Mouse (Mus musculus): ENCODE data around the gene Napb.

Napb gene

DNA sequence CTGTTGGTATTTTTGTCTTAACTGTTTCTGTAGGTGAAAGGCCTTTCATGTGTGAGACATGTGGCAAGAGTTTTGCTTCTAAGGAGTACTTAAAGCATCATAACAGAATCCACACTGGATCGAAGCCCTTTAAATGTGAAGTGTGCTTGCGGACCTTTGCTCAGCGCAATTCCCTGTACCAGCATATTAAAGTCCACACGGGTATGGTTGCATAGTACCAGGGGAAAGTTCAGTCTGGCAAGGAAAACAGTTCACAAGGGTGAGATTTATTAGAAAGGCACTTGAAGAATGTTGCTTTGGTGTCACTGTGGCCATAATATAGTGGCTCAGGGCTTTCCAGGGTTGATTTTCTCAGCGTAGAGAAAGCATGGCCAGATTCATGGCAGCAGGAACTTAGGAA is 44.3 kb downstream of the Napb start:
- DNase-seq (ENCODE audit: low spot score) = no peak

DNA sequence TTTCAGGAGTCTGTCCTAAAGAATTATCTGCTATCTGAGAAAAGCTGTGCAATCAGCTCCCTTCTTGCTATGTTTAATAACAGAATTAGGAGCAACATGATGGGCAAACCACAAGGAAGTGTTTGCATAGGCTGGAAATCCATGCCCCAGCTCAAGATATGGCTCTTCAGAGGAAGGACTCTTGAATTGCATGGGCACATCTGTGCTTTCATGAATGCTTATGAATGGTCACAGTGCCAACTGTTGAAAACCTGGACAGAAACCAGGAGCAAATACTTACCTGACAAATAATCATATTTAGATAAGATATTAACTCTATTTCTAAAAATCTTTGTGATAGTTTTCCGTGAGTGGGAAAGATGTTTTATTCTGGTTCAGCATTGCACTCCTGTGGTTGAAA is 45.4 kb downstream of the Napb start:
- no peak for DNase-seq (ENCODE audit: low spot score)

DNA sequence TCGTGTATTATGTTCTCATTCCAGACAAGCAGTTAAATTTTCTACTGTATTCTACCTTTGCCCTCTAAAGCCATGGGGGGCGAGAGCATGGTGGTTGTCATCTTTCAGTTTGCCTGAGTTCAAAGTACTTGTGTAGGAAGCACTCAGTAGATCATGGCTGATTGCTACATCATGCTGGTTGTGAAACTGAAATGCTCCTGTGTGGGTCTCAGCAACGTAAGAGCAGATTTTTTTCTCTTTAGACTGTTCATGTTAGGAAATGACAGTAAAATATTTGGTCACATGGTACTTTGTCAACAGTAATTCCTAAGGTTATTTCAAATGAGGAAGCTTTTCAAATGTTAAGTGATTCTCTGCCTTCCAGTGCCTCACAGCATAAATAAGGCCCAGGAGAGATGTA is 46.6 kb downstream of the Napb start:
- no peak for DNase-seq (ENCODE audit: low spot score)

DNA sequence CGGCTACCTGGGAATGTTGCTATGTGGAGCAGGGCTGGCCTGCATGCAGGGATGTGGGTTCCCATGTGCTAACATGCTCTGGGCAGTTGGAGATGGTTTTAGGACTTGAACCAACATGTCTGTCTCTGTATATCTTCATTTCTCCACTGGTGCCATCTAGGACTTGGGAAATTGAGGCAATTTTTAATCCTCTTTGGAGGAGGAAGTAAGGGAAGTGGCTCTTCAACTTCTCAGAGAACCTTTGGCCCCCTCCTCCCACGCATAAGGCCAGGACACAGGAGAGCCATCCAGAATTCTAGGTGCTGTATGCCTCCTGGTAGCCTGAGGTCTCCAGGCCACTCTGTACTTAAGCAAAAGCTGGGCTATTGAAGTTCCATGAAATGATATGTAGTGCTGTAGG is 47.3 kb downstream of the Napb start:
- DNase-seq (ENCODE audit: low spot score) = no peak

DNA sequence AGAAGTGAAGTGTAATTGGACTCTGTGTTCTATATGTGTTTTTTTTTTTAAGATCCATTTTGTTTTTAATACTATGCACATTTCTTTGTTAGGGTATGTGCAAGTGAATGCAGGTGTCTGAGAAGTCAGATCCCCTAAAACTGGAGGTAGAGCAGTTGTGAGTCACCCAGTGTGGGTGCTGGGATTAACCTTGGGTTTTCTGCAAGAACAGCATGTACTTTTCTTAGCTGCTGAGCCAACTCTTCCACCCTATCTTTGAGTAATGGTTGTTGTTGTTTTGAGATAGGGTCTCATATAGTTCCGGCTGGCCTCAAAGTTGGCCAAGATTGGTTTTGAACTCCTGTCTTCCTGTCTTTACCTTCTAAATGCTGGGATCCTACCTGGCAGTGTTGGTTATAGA is 49.2 kb downstream of the Napb start:
- DNase-seq (ENCODE audit: low spot score) = no peak

DNA sequence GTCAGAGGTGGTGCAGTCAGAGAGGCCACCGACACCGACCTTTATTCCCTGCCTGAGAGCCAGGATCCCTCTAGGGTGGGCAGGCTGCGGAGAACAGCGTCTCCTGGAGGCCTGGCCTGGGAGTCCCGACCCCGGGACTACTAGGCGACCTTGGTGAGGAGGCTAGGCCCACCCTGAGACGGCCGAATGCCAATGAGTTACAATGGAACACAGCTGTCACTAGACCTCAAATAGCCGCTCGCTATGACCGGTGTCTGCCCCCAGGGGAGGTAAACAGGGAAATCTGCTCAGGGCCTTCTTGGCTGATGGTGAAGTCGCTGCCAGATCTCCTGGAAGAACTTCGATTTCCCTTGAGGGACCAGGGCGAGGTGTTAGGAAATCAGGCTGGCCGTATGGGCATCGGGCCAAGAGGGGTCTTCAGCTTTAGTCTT is 50.8 kb downstream of the Napb start:
- DNase-seq (ENCODE audit: low spot score) = no peak

DNA sequence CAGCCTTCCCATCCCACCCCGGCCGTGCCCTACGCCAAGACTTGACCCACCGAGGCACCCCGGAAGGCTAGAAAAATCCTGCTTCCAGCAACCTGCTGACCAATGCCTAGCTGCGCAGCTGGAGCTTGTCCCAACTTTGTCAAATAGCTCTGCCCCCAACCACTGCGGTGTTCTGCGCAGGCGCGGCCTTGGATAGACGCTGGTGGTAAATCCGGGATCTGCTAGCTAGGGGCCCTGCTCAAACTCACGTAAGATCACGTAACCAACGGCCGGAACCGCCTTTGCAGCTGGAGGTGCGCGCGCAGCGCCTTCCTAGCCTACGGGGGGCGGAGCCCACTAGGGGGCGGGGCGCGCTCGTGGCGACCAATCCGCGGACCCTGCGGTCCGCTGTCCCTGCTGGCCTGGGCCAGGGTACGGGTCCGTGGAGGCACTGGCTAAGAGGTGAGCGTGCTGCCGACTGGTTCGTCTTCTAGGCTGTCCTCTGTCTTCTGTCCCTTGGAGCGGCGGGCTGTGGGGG is 51.4 kb downstream of the Napb start, which contains the start of gene Gzf1:
Gzf1 (plus strand) TSS at position 249 of the 517 bp plus-strand sequence.
- peak; percentile 100 for DNase-seq (ENCODE audit: low spot score)

DNA sequence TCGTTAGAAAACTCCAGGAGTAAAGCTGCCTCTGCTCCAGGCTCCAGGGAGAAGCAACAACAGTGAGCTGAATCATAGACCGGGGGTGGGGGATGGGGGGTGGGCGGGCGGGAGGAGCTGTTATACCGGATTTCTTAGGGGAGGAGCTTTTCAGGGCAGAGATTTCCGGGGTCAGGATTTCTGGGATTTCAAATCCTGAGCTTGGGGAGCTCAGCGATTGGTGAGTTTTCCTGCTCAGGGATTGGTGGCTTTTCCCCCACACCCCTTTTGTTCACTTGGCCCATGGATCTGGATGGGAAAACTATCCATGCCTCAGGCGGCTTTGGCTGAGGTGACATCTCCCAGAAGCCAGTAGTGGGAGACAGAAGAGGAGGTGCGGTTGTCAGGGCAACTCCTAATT is 52.9 kb downstream of the Napb start:
- peak; percentile 44 for DNase-seq (ENCODE audit: low spot score)

DNA sequence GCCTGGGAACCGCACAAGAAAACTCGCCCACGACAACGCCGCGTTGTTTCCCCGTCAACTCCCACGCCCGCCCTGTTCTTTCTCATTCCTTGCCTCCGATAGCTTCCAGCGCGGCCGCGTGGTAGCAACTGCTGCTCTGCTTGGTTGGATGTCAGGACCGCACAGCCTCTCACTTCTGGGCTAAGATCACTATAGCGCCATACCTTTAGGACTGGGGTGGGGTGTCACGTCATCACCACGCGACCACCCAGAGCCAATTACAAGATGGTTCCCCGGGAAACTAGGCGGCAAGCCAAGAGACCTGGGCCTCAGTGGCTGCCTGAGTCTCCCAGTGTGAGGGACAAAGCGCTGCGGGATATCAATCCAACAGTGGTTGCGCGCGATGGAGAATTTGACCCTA is 54.5 kb downstream of the Napb start:
- DNase-seq (ENCODE audit: low spot score) = peak; percentile 75

DNA sequence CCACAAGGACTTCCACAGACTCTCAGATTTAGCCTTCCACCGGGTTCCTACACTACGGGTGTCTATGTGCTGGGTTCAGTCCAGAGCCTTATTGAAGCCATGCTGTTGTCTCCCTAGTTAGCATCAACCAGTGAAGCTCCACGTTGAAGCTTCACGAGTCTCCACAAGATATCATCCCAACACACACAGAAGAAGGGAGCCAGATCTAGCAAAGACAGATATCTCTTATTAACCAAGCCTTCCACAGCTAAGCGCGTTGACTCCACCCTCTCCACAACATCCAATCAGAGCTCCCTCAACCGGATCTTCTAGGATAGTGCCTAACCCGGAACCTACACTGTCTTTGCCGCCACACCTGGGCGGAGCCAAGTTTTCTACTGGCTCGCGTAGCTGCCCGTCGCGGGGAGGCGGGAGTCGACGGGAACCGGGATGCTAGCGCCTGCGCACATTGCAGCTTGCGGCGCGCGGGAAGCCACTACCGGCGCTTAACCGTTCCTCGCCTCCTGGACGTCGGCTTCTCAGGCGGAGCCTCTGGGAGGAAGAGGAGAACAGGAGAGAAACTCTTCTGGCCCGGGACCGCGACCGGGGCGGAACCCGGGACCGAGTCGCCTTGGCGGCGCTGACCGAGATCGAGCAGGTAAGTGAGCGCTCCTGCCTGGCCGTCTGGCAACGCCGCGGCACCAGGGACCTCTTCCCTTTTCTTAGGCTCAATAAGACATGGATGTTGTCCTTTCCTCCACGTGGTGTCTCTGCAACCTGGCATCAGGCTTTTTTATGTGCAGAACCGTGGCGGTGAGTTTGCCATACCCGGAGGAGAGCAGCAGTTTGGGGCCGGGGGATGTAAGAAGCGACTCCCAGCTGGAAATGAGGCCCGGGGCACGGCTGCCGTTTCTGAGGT is 59.8 kb downstream of the Napb start, which contains the start of gene Nxt1:
Nxt1 (plus strand) TSS at position 403 of the 898 bp plus-strand sequence.
- DNase-seq (ENCODE audit: low spot score) = peak; percentile 99

DNA sequence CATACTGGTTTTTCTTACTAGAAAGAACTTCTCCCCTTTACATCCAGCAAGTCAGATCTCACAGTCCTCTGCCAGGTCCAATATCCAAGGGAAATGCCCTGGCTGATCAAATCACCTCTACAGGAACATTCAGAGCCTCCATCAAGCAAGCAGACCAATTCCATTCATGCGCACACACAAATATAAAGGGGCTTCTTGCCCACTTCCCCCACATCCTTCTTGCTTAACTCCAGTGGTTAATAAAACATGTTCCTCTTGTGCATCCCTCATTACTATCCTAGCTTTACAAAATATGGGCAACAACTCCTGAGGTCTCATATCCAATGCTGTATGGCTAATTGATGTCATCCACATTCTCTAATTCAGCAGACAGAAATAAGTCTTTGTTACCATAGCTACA is 68.8 kb downstream of the Napb start:
- no peak for DNase-seq (ENCODE audit: low spot score)

DNA sequence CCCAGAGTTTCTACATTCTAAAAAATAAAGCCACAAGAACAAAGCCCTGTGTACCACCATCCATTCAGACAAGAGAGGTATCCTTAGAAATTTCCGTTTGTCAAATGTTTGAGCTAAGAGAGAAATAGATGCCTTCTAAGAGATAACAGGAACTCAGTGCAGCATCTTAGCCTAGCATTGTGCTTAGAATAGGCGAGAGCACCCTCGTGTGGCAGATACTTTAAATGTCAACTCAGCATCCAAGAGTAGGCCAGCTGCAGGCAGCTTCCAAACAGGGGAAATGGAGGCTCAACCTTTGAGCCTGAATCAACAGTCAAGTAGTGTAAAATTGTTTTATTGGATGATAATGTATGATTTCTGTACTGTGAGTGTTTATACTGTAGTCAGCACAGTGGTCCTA is 77.3 kb downstream of the Napb start:
- peak; percentile 47 for DNase-seq (ENCODE audit: low spot score)

DNA sequence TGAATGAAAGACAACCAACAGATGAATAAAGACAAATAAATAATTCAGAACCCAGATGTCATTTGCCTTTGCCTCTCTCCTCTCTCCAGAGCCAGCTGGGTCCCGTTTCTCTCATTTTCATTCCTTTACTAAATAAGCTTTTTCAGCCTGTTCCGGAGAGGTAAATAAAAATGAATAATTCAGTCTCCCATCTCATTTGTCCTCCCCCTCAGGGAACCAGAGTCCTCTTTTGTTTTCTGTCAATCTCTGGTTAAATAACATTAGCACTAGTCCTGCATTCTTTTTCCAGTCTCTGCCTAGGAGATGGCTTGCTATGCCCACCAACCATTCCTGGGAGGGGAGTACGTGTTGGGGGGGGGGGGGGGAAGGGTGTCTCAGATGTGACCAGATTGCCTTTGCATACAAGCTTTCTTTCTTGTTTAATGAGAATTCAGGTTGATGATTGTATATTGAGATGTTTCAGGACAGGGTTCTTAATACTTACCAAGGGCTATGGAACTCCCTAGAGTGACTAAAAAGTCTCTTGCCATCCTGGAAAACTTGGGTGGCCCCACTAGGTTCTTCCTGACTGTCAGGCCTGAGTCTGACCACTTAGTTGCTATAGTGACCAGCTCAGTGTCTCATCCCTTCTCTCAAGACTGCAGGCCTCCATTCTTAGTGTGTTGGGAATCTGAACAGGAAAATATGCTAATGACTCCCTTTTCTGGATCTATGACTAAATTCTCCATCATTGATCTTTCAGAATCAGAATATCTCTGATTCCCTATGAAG is 81.5 kb downstream of the Napb start:
- DNase-seq (ENCODE audit: low spot score) = no peak

DNA sequence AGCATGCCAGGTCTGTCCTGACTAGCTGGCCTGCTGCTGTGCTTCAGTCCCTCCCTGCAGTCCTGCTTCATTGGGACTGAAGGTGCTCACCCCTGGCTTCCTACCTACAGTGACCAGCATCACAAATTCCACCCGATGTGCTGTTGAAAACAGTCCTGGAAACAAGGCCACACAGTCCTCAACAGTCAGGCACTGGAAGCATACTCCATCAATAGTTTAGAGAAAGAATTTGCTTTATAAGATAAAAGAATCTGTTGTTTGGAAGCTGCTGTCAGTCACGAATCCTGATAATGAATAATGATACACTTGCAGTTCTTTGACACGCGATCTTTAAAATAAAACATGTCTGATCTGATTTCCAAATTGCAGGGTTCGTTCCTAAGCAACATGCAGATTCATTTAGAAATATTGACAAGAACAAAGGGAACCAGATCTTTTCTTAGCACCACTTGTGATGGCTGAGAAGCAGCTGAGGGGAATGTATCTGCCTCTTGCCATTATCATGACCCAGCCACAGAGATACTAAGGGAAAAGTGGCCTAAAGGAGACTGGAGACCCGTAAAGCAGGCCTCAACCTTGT is 87.8 kb downstream of the Napb start:
- no peak for DNase-seq (ENCODE audit: low spot score)

Data from ovary, postnatal 36 days (tissue).